Mouse (Mus musculus): Measurements from ENCODE around the gene Zfp93. TPM values are rescaled to one million over a fixed set of nuclear protein-coding genes. Genes with fewer than 3 reads are reported as not detected.
A peak's percentile ranks its signal among the peaks of the same experiment; 100 is the strongest.

Zfp93 gene
- total RNA-seq, 4 experiments from 2014 or later = 12.3 to 15.8 (median 13.6) TPM

GRCm38 (mm10) chr7:24290106-24290693 is 20.0 kb downstream of the Zfp93 start:
- DNase-seq (ENCODE audit: low spot score in 2 of 2) = no peak

GRCm38 (mm10) chr7:24291387-24292090 is 21.3 kb downstream of the Zfp93 start:
- no peak for DNase-seq (ENCODE audit: low spot score in 2 of 2)

GRCm38 (mm10) chr7:24293061-24293851 is 23.0 kb downstream of the Zfp93 start:
- no peak for DNase-seq (ENCODE audit: low spot score in 2 of 2)

GRCm38 (mm10) chr7:24294763-24295162 is 24.5 kb downstream of the Zfp93 start:
- DNase-seq (ENCODE audit: low spot score in 2 of 2) = no peak

GRCm38 (mm10) chr7:24295376-24295775 is 25.2 kb downstream of the Zfp93 start:
- no peak for DNase-seq (ENCODE audit: low spot score in 2 of 2)

GRCm38 (mm10) chr7:24296386-24296785 is 26.2 kb downstream of the Zfp93 start:
- DNase-seq (ENCODE audit: low spot score in 2 of 2) = no peak

GRCm38 (mm10) chr7:24297361-24298095 is 27.3 kb downstream of the Zfp93 start:
- no peak for DNase-seq (ENCODE audit: low spot score in 2 of 2)

GRCm38 (mm10) chr7:24298635-24298972 is 28.4 kb downstream of the Zfp93 start:
- DNase-seq (ENCODE audit: low spot score in 2 of 2) = no peak

GRCm38 (mm10) chr7:24298973-24299708 is 28.9 kb downstream of the Zfp93 start:
- DNase-seq (ENCODE audit: low spot score in 2 of 2) = peak; percentile 78 to 93

- no peak for DNase-seq (ENCODE audit: low spot score in 2 of 2)
Measured at GRCm38 (mm10) chr7:24299823-24300481, 29.7 kb downstream of the Zfp93 start.

GRCm38 (mm10) chr7:24300771-24301282 is 30.6 kb downstream of the Zfp93 start, which contains the start of gene Zfp61:
TSS of gene Zfp61 (minus strand) at chr7:24301232.
- no peak for DNase-seq (ENCODE audit: low spot score in 2 of 2)

- DNase-seq (ENCODE audit: low spot score in 2 of 2) = no peak
Measured at GRCm38 (mm10) chr7:24315726-24316566, 45.7 kb downstream of the Zfp93 start.

GRCm38 (mm10) chr7:24316567-24317092 is 46.4 kb downstream of the Zfp93 start, which contains the start of gene Zfp94:
TSS of gene Zfp94 (minus strand) at chr7:24316666.
- peak; percentile 91 to 96 for DNase-seq (ENCODE audit: low spot score in 2 of 2)

- no peak for DNase-seq (ENCODE audit: low spot score in 2 of 2)
Measured at GRCm38 (mm10) chr7:24318942-24319341, 48.7 kb downstream of the Zfp93 start.

- DNase-seq (ENCODE audit: low spot score in 2 of 2) = no peak
Measured at GRCm38 (mm10) chr7:24322593-24322992, 52.4 kb downstream of the Zfp93 start.

GRCm38 (mm10) chr7:24325197-24325596 is 55.0 kb downstream of the Zfp93 start:
- DNase-seq (ENCODE audit: low spot score in 2 of 2) = no peak

- DNase-seq (ENCODE audit: low spot score in 2 of 2) = peak; percentile 34 to 63
Measured at GRCm38 (mm10) chr7:24325675-24326128, 55.5 kb downstream of the Zfp93 start.

- no peak for DNase-seq (ENCODE audit: low spot score in 2 of 2)
Measured at GRCm38 (mm10) chr7:24326273-24327135, 56.3 kb downstream of the Zfp93 start.

Data from left cerebral cortex, adult 8-10 months (tissue).